Mouse (Mus musculus): ENCODE results near the gene Rngtt. TPM values are rescaled to one million over a fixed set of nuclear protein-coding genes. Genes with fewer than 3 reads are reported as not detected.

The Rngtt gene
- total and polyA plus RNA-seq, 3 experiments: 2.9 to 10.9 (median 8.9) TPM

DNA sequence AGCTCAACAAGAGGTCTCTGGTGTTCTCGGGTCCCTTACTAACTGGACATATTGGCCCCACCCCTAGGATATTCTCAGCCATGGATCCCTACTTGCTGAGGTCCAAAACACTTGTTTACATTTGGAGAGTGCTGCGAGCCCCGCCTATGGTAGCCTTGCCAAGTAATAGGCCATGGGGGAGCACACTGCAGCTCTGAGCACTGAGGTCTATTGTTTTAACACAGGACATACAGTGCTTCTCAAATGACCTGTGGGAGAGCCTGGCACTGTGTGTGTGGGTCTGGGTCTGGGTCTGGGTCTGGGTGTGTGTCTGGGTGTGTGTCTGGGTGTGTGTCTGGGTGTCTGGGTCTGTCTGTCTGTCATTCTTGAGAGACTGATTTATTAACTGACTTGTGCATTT, 155.8 kb downstream of the Rngtt start:
- no peaks in the 10 kb centered on the region for H3K79me2 ChIP-seq (replicated peaks; ENCODE audit: control insufficient read depth, insufficient read depth, low read length)
- H3K27me3 ChIP-seq (ENCODE audit: control insufficient read depth, insufficient read depth, low read length): no peaks in the 10 kb centered on the region
- H3K4me1 ChIP-seq (ENCODE audit: control insufficient read depth, insufficient read depth, low read length): no peaks in the 10 kb centered on the region; the same call in 1 of the 2 replicates
- TF ChIP-seq EP300 (IDR thresholded peaks at IDR 0.05; ENCODE audit: insufficient read depth, low read depth, low read length) (no peak), CTCF (IDR thresholded peaks at IDR 0.05) (no peak), POLR2A (IDR thresholded peaks at IDR 0.05; ENCODE audit: insufficient read depth, low read depth, low read length) (no peak)
- H3K27ac ChIP-seq: no peak overlapping the region
- DNase-seq: peak in 1 of 2 experiments; percentile 5
- intact Hi-C loops (cut with DNase I): no loop called here
- no peak overlapping the region for H3K4me3 ChIP-seq
- H3K36me3 ChIP-seq (ENCODE audit: control insufficient read depth, insufficient read depth, low read length): no peaks in the 10 kb centered on the region
- WGBS: 68% methylated on average over 3 of the region's 3 CpGs
- H3K9ac ChIP-seq (ENCODE audit: low read depth, low read length): no peak overlapping the region

DNA sequence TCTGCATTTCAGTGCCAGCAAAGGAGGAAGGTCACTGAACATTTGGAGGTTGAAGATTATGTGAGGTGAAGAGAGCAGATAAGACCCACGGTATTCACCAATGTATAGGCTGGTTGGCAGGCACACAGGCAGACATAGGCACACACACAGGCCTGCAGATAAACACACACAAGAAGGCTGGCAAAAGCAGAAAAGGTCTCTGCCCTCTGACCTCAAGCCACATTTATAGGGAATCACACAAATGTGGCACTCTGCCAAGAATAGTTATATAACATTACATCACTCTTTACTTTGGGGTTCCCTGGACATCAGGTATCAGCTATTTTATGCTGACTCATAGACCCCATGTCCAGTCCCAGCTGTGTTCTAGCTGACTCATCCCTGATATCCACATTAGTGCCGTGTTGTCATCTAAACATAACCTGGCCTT, 156.9 kb downstream of the Rngtt start:
- H3K4me1 ChIP-seq (ENCODE audit: control insufficient read depth, insufficient read depth, low read length): no peaks in the 10 kb centered on the region; the same call in 1 of the 2 replicates
- intact Hi-C loops (cut with DNase I): no loop called here
- WGBS: 16% methylated on average over 2 of the region's 2 CpGs
- H3K4me3 ChIP-seq: no peak overlapping the region
- H3K27me3 ChIP-seq (ENCODE audit: control insufficient read depth, insufficient read depth, low read length): no peaks in the 10 kb centered on the region
- DNase-seq: no peak
- no peak for TF ChIP-seq CTCF (IDR thresholded peaks at IDR 0.05)
- TF ChIP-seq POLR2A (IDR thresholded peaks at IDR 0.05; ENCODE audit: insufficient read depth, low read depth, low read length): no peak
- TF ChIP-seq EP300 (IDR thresholded peaks at IDR 0.05; ENCODE audit: insufficient read depth, low read depth, low read length): no peak
- no peak overlapping the region for H3K27ac ChIP-seq
- no peak overlapping the region for H3K9ac ChIP-seq (ENCODE audit: low read depth, low read length)
- no peaks in the 10 kb centered on the region for H3K79me2 ChIP-seq (replicated peaks; ENCODE audit: control insufficient read depth, insufficient read depth, low read length)
- H3K36me3 ChIP-seq (ENCODE audit: control insufficient read depth, insufficient read depth, low read length): no peaks in the 10 kb centered on the region

DNA sequence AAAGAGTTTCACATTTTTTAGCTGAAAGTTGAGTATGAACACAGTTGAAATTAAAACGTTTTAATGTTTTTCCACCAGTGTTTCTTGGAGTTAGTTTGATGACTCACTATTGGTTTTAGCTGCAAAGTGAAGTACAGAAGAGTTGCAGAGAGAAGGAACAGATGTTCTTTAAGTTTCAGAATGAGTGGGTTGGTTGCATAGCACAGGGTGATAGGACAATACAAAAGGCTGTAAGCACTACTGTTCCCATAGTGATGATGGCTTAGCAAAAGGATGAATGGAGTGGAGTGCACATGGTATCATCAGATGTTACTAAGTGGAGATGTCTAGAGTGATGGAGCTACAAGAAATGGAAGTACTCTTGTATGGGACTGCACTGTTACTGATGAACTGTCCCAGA, 157.5 kb downstream of the Rngtt start:
- Histone ChIP-seq H3K9ac (ENCODE audit: low read depth, low read length) (no peak overlapping the region), H3K4me1 (ENCODE audit: control insufficient read depth, insufficient read depth, low read length) (no peaks in the 10 kb centered on the region; the same call in 1 of the 2 replicates), H3K36me3 (ENCODE audit: control insufficient read depth, insufficient read depth, low read length) (no peaks in the 10 kb centered on the region), H3K27me3 (ENCODE audit: control insufficient read depth, insufficient read depth, low read length) (no peaks in the 10 kb centered on the region), H3K79me2 (replicated peaks; ENCODE audit: control insufficient read depth, insufficient read depth, low read length) (no peaks in the 10 kb centered on the region), H3K4me3 (no peak overlapping the region), H3K27ac (no peak overlapping the region)
- intact Hi-C loops (cut with DNase I): no loop called here
- TF ChIP-seq POLR2A (IDR thresholded peaks at IDR 0.05; ENCODE audit: insufficient read depth, low read depth, low read length) (no peak), CTCF (IDR thresholded peaks at IDR 0.05) (no peak), EP300 (IDR thresholded peaks at IDR 0.05; ENCODE audit: insufficient read depth, low read depth, low read length) (no peak)
- WGBS: 41% methylated on average over 1 of the region's 1 CpGs
- DNase-seq: no peak

DNA sequence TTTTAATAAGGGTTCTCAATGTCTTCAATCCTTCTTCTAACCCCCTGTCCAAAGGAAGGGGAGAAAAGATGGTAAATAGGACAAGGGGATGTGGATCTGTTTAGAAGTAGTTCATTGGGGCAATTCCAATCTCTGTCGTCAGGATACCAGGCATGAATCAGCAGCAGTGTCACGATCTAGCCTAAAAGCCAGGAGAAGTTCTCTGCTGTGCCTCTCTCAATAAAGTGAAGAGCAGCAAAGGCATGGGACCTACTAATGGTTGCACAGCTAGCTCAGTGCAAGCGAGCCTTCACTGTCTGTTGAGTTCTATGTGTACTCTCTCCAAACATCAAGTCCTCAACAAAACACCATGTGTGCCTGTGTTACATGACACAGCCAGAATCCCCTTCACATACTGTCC, 158.0 kb downstream of the Rngtt start:
- no peak overlapping the region for H3K4me3 ChIP-seq
- H3K9ac ChIP-seq (ENCODE audit: low read depth, low read length): no peak overlapping the region
- WGBS: 83% methylated on average over 3 of the region's 3 CpGs
- no peaks in the 10 kb centered on the region for H3K79me2 ChIP-seq (replicated peaks; ENCODE audit: control insufficient read depth, insufficient read depth, low read length)
- H3K27ac ChIP-seq: no peak overlapping the region
- H3K4me1 ChIP-seq (ENCODE audit: control insufficient read depth, insufficient read depth, low read length): no peaks in the 10 kb centered on the region; the same call in 1 of the 2 replicates
- intact Hi-C loops (cut with DNase I): no loop called here
- H3K27me3 ChIP-seq (ENCODE audit: control insufficient read depth, insufficient read depth, low read length): no peaks in the 10 kb centered on the region
- no peak for TF ChIP-seq EP300 (IDR thresholded peaks at IDR 0.05; ENCODE audit: insufficient read depth, low read depth, low read length)
- no peak for TF ChIP-seq POLR2A (IDR thresholded peaks at IDR 0.05; ENCODE audit: insufficient read depth, low read depth, low read length)
- no peak for TF ChIP-seq CTCF (IDR thresholded peaks at IDR 0.05)
- no peak for DNase-seq
- H3K36me3 ChIP-seq (ENCODE audit: control insufficient read depth, insufficient read depth, low read length): no peaks in the 10 kb centered on the region

DNA sequence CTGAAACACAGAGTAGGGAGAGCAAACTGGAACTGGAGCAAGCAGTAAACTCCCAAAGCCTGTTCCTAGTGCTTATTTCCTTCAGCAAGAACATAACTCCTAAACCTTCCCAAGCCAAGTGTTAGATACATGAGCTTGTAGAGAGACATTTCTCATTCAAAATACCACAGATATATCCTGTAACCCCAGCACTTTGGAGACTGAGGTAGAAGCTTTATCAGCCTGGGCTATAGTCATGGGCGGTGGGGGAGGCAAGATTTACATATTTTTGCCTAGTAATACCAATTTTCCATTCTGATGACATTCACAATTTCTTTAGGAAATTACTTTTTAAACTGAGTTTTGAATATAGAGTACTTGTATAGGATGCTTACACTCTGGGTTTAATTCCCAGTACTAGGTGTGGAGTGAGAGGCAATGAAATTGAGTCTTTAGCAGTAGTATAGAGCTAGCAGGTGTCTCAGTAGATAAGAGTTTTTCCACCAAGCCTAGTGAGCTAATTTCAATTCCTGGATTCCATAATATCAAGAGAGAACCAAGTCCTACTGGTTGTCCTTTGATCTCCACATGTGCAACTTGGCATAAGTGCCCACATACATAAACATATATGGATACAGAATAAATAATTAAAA, 160.7 kb downstream of the Rngtt start:
- TF ChIP-seq EP300 (IDR thresholded peaks at IDR 0.05; ENCODE audit: insufficient read depth, low read depth, low read length): no peak
- no peak for TF ChIP-seq CTCF (IDR thresholded peaks at IDR 0.05)
- no peak for TF ChIP-seq POLR2A (IDR thresholded peaks at IDR 0.05; ENCODE audit: insufficient read depth, low read depth, low read length)
- Histone ChIP-seq H3K79me2 (replicated peaks; ENCODE audit: control insufficient read depth, insufficient read depth, low read length) (no peaks in the 10 kb centered on the region), H3K4me3 (no peak overlapping the region), H3K36me3 (ENCODE audit: control insufficient read depth, insufficient read depth, low read length) (no peaks in the 10 kb centered on the region), H3K27me3 (ENCODE audit: control insufficient read depth, insufficient read depth, low read length) (no peaks in the 10 kb centered on the region), H3K9ac (ENCODE audit: low read depth, low read length) (no peak overlapping the region), H3K4me1 (ENCODE audit: control insufficient read depth, insufficient read depth, low read length) (no peaks in the 10 kb centered on the region; the same call in 1 of the 2 replicates), H3K27ac (no peak overlapping the region)
- intact Hi-C loops (cut with DNase I): no loop called here
- no peak for DNase-seq
- WGBS: 100% methylated on average over 1 of the region's 1 CpGs

DNA sequence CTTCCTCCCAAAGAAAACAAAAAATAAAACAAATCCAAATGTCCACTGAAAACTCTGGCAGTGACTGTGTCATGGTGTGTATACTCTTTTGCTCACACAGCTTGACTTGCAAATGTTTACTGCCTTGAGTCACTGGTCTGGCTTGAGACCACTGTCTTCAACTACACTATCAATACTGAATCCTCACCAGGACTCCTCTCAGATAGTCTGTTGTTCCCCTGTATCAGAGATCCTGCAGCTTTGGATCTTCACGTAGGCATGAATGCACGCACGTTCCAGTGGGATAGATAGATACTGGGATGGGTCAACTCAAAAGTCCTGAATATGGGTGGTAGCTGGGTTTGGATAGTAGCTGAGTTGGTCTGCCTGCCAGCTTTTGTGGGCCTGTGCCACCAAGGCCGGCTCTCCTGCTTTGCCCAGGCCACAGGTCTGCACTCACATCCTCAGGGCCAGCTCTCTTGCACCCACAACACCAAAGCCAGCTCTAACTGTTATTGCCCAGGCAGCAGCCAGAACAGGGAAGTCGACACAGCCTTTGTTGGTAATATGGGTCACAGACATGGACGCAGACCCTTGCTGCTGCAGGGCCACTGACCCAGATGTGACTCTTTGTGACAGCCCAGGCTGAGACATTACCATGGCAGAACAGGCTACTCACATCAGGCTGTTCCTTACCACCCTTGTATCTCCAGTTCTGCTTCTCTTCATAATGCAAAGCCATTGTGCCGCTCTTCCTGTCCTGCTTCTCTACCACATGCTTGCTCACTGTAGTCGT, 168.1 kb downstream of the Rngtt start:
- H3K79me2 ChIP-seq (replicated peaks; ENCODE audit: control insufficient read depth, insufficient read depth, low read length): no peaks in the 10 kb centered on the region
- H3K36me3 ChIP-seq (ENCODE audit: control insufficient read depth, insufficient read depth, low read length): no peaks in the 10 kb centered on the region
- intact Hi-C loops (cut with DNase I): no loop called here
- TF ChIP-seq CTCF (IDR thresholded peaks at IDR 0.05) (no peak), POLR2A (IDR thresholded peaks at IDR 0.05; ENCODE audit: insufficient read depth, low read depth, low read length) (no peak), EP300 (IDR thresholded peaks at IDR 0.05; ENCODE audit: insufficient read depth, low read depth, low read length) (no peak)
- DNase-seq: no peak
- no peak overlapping the region for H3K4me3 ChIP-seq
- no peak overlapping the region for H3K9ac ChIP-seq (ENCODE audit: low read depth, low read length)
- H3K27me3 ChIP-seq (ENCODE audit: control insufficient read depth, insufficient read depth, low read length): no peaks in the 10 kb centered on the region
- H3K4me1 ChIP-seq (ENCODE audit: control insufficient read depth, insufficient read depth, low read length): no peaks in the 10 kb centered on the region
- H3K27ac ChIP-seq: no peak overlapping the region
- WGBS: 90% methylated on average over 8 of the region's 8 CpGs
